Mouse (Mus musculus): ENCODE measurements around the gene Prepl. TPM values are rescaled to one million over a fixed set of nuclear protein-coding genes. Genes with fewer than 3 reads are reported as not detected.

Prepl gene
- polyA plus RNA-seq (2016; fragmentation: Nextera tagmentation; extraction: Ambion mirVana), result 56.3 and 61.6 TPM in 2 replicates

DNA sequence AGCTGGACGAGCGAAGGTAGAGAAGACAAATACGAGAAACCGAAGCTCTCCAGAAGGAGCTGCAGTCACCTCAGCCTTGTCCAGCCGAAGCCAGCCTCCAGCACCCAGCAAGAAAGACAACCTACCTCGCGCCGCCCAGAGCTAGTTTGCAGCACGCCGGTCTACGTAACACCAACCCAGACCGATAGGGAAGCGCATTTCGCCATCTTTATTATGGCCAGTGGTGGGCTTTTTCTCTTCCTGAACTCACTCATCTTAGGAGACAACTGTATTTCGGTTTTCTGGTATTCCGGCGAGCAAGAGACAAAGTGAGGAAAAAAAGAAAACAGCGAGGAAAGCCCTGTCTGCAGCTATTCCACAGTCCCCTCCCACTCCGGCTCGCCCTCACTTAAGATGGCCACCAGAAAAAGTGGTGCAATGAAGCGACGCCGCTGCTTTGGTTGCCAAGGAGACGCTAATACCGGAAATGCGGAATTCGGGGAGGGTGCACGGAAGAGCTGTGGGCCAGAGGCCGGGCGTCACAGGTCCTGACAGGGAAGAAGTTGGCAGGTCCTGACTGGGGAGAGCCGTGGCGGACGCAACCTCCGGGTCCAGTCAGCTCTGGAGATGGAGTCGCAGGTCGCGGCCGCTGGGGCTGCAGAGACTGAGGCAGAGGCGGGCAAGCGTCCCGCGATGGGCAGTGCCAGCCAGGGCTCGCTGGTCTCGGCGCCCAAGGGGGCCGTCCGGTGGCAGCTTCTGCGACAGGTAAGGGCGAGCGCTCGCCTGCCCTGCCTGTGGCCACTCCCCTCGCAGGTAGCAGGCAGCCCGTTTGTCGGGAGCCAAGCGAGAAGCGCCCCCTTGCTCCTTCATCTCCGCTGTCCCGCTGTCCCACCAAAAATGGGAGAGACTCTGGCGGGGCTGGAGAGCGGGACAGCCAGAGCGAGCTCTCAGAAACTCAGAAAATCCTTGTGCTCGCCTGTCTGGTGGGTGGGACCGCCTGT is at the start of gene Prepl, which contains the start of gene Camkmt:
Gene Prepl, minus strand, starts transcription at position 122 of the 980 bp plus-strand sequence.
Gene Camkmt, plus strand, starts transcription at position 433 of the 980 bp plus-strand sequence.
- ATAC-seq (ENCODE audit: low FRiP score, low read depth), result peak; percentile 98
- WGBS, result under 1% methylated on average over 60 of the region's 63 CpGs

DNA sequence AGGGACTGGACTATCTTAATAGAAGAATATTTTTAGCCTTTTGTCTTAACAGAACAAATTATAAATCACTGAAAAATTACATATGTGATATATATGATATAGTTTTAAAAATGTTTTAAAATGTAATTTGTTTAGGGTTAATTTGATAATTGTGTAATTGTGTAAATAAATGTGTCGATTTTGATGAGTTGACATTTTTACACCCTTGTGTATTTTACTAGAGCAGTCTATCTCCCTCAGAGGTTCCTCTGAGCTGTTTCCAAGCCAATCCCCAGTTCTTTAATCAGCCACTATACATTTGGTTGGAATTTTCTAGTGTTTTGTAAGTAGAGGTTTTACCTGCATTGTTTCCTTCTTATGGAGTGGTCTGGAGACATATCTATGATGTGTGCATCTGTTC is 48.4 kb upstream of the Prepl start:
- H3K27me3 ChIP-seq, result no peaks in the 10 kb centered on the region
- no peaks in the 10 kb centered on the region for H3K36me3 ChIP-seq
- no peaks in the 10 kb centered on the region for H3K9me3 ChIP-seq
- H3K4me3 ChIP-seq, result no peak overlapping the region
- H3K4me1 ChIP-seq, result peaks cover 9% of the 10 kb centered on the region
- WGBS, result 94% methylated on average over 1 of the region's 1 CpGs
- H3K27ac ChIP-seq (replicated peaks), result no peak overlapping the region
- no peak overlapping the region for H3K9ac ChIP-seq (replicated peaks)
- no peak overlapping the region for H3K4me2 ChIP-seq (replicated peaks)
- no peak for ATAC-seq (ENCODE audit: low FRiP score, low read depth)

More for the DNA sequence above, at the start of gene Prepl, which contains the start of gene Camkmt:
- Histone ChIP-seq H3K4me3 (peak within 1 kb of the TSS; percentile 89), H3K9ac (replicated peaks) (peak within 1 kb of the TSS; percentile 78), H3K4me2 (replicated peaks) (peak within 1 kb of the TSS; percentile 83), H3K27ac (replicated peaks) (peak within 1 kb of the TSS; percentile 86), H3K4me1 (peaks cover 16% of the 10 kb centered on the region), H3K9me3 (no peaks in the 10 kb centered on the region), H3K36me3 (no peaks in the 10 kb centered on the region), H3K27me3 (no peaks in the 10 kb centered on the region)

DNA sequence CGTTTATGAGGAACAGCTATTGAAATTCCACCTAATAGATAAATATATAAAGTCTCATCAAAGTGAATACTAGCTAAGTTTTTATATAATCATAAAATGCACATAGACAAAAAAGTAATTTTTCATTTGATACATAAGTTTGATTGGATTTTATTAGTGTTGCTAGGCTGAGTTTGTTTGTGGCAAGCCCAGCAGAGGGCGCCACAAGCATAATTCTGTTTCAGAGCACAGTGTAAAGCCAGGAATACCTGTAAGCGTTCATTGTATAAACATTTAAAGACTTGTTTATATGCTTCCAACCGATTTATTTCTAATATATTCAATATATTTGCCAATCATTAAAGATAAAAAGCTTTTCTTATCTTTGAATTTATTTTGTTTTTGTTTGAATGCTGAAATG is 26.6 kb upstream of the Prepl start:
- H3K4me2 ChIP-seq (replicated peaks), result no peak overlapping the region
- H3K36me3 ChIP-seq, result no peaks in the 10 kb centered on the region
- ATAC-seq (ENCODE audit: low FRiP score, low read depth), result no peak
- H3K27ac ChIP-seq (replicated peaks), result no peak overlapping the region
- H3K4me1 ChIP-seq, result peaks cover 3% of the 10 kb centered on the region; the same call in 1 of the 2 replicates
- no peak overlapping the region for H3K4me3 ChIP-seq
- H3K27me3 ChIP-seq, result no peaks in the 10 kb centered on the region
- H3K9ac ChIP-seq (replicated peaks), result no peak overlapping the region
- 31% methylated on average over 4 of the region's 4 CpGs for WGBS
- H3K9me3 ChIP-seq, result no peaks in the 10 kb centered on the region

DNA sequence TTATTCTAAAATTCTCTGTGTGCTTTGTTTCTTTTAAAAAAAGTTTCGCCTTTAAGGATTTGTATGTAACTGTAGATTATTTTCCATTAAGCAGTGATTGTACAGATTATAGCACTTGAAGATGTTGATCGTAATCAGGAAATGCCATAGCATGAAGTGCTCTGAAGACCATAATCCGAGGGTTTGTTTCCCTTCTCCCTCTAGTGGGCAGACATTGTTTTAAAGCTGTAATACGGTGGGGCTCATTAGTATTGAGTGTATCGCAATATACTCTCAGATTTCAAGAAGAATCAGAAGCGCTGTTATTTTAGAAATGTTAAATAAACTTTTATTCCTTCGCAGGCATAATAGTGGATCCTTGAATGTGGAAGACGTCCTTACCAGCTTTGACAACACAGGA is 23.4 kb upstream of the Prepl start:
- H3K4me2 ChIP-seq (replicated peaks), result no peak overlapping the region
- H3K36me3 ChIP-seq, result no peaks in the 10 kb centered on the region
- no peaks in the 10 kb centered on the region for H3K27me3 ChIP-seq
- H3K27ac ChIP-seq (replicated peaks), result no peak overlapping the region
- no peak overlapping the region for H3K4me3 ChIP-seq
- no peak overlapping the region for H3K9ac ChIP-seq (replicated peaks)
- peaks cover 3% of the 10 kb centered on the region; the same call in 1 of the 2 replicates for H3K4me1 ChIP-seq
- H3K9me3 ChIP-seq, result no peaks in the 10 kb centered on the region
- ATAC-seq (ENCODE audit: low FRiP score, low read depth), result no peak
- WGBS, result 85% methylated on average over 8 of the region's 8 CpGs

DNA sequence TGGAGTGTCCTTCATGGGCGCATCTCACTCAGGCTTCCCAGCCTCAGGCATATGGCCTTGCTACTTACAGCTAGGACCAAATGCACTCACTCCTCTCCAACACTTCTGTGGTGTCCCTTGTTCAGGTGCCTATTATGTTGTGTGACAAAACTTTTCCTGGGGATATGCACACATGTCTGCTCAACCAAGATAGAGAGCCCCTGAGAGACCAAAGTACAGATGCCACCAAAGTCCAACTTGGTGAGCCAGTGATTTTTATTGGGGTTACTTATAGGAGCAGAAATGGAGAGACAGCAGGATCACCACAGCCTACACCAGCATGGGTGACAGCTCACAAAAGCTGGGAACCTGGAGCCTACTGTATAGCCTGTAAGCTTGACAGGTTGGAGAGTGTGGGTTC is 20.6 kb upstream of the Prepl start:
- H3K27ac ChIP-seq (replicated peaks), result no peak overlapping the region
- no peaks in the 10 kb centered on the region for H3K9me3 ChIP-seq
- no peak overlapping the region for H3K4me2 ChIP-seq (replicated peaks)
- 95% methylated on average over 1 of the region's 1 CpGs for WGBS
- no peaks in the 10 kb centered on the region for H3K4me1 ChIP-seq
- H3K27me3 ChIP-seq, result no peaks in the 10 kb centered on the region
- no peak overlapping the region for H3K4me3 ChIP-seq
- no peak for ATAC-seq (ENCODE audit: low FRiP score, low read depth)
- no peak overlapping the region for H3K9ac ChIP-seq (replicated peaks)
- no peaks in the 10 kb centered on the region for H3K36me3 ChIP-seq

DNA sequence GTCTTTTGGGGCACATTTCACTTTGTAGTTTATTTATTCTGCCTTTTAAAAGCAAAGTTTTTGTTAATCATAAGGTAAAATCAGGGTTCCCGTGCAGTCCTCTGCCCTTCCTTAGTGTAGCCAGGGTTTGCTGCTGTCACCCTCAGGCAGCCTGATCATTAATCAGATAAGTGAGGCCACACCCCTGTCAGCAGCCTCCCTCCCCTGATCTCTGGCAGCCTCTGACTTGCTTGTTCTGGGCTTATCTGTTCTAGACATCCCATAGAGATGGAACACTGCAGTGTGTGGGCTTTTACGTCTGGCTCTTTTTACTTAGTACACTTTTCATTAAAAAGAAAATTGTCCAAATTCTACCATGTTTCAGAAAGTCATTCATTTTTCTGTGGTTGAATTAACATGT is 13.3 kb upstream of the Prepl start:
- Histone ChIP-seq H3K4me3 (no peak overlapping the region), H3K36me3 (peaks cover 10% of the 10 kb centered on the region), H3K4me2 (replicated peaks) (no peak overlapping the region), H3K9me3 (peaks cover 7% of the 10 kb centered on the region; the same call in 1 of the 2 replicates), H3K4me1 (0 out of 2 replicates have a peak, but pooled peaks cover 2% of the 10 kb centered on the region), H3K27me3 (no peaks in the 10 kb centered on the region), H3K9ac (replicated peaks) (no peak overlapping the region), H3K27ac (replicated peaks) (no peak overlapping the region)
- ATAC-seq (ENCODE audit: low FRiP score, low read depth), result no peak
- 66% methylated on average over 2 of the region's 2 CpGs for WGBS

DNA sequence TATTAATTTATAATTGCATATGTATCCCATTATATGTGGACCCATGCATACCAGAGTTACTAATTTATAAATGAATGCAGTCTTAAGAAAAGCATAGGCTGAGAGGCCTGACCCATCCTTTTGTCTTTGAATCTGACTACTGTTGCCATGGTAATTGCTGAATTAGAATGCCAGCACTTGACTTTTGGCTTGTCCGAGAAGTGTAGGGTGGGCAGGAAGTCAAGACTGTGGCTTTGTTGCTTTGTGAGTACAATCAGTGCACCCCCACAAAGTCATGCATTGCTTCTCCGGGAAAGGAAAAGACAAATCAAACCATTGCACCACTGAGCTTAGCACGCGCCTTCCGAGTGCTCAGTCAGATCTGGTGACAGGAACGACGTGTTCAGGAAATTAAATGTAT is 11.7 kb upstream of the Prepl start:
- H3K4me3 ChIP-seq, result no peak overlapping the region
- no peak overlapping the region for H3K27ac ChIP-seq (replicated peaks)
- no peaks in the 10 kb centered on the region for H3K27me3 ChIP-seq
- peaks cover 12% of the 10 kb centered on the region; the same call in 1 of the 2 replicates for H3K9me3 ChIP-seq
- WGBS, result 63% methylated on average over 7 of the region's 7 CpGs
- no peak for ATAC-seq (ENCODE audit: low FRiP score, low read depth)
- peaks cover 22% of the 10 kb centered on the region for H3K36me3 ChIP-seq
- H3K4me2 ChIP-seq (replicated peaks), result no peak overlapping the region
- no peak overlapping the region for H3K9ac ChIP-seq (replicated peaks)
- H3K4me1 ChIP-seq, result 0 out of 2 replicates have a peak, but pooled peaks cover 2% of the 10 kb centered on the region

DNA sequence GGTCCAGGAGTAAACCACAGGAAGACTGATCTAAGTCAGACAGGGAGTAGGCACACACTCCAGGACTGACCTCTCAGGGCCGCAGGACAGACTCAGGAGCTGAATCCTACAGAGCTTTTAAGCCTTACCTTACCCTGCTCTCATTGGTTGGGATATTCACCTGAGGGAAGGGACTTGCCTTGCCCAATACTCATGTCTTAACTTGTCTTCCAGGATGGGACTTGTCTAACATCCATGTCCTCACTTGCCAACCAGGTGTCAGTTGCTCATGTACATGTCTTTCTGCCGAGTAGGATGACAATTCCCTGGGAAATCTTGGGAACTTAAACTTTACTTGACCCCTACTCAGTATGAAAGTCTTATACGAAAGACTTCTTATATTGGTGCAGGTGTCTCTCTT is 10.2 kb upstream of the Prepl start:
- no peaks in the 10 kb centered on the region for H3K27me3 ChIP-seq
- no peak for ATAC-seq (ENCODE audit: low FRiP score, low read depth)
- WGBS, result 93% methylated on average over 3 of the region's 3 CpGs

DNA sequence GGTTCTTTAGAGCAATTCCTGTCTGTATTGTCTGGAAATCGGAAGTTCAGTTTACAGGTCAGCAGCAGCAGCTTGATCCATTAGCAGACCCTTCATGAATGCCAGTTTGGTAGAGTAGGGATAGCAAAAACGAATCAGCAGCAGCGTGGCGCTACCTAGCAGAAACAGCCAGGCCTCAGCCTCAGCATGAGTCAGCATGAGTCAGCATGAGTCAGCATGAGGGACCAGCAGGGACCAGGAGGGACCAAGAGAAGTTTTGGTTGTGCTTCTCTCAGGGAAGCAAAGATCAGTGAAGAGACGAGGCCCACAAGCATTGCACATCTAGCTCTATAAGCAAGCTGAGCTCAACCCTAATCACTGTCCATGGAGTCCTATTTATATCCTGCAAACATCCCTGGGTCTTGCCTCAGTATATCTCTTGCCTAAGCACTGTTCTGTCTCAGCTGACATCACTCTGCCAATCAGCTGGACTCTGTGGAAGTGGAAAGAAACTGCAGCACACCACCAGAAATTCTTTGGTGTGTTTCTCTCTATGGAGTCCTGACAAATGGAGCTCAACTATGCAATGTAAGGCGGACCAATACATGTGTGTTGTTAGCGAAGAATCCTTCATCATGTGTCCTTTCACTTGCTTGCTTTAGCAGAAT is 8.8 kb upstream of the Prepl start:
- no peak overlapping the region for H3K4me2 ChIP-seq (replicated peaks)
- H3K27me3 ChIP-seq, result no peaks in the 10 kb centered on the region
- H3K4me3 ChIP-seq, result no peak overlapping the region
- no peak overlapping the region for H3K9ac ChIP-seq (replicated peaks)
- 96% methylated on average over 7 of the region's 7 CpGs for WGBS
- H3K36me3 ChIP-seq, result peaks cover 22% of the 10 kb centered on the region
- ATAC-seq (ENCODE audit: low FRiP score, low read depth), result no peak
- peaks cover 12% of the 10 kb centered on the region; the same call in 1 of the 2 replicates for H3K9me3 ChIP-seq
- H3K27ac ChIP-seq (replicated peaks), result no peak overlapping the region
- H3K4me1 ChIP-seq, result 0 out of 2 replicates have a peak, but pooled peaks cover 2% of the 10 kb centered on the region

More for the DNA sequence above, 10.2 kb upstream of the Prepl start:
- H3K9ac ChIP-seq (replicated peaks), result no peak overlapping the region
- H3K27ac ChIP-seq (replicated peaks), result no peak overlapping the region
- peaks cover 12% of the 10 kb centered on the region; the same call in 1 of the 2 replicates for H3K9me3 ChIP-seq
- no peak overlapping the region for H3K4me2 ChIP-seq (replicated peaks)
- peaks cover 22% of the 10 kb centered on the region for H3K36me3 ChIP-seq
- H3K4me3 ChIP-seq, result no peak overlapping the region
- H3K4me1 ChIP-seq, result 0 out of 2 replicates have a peak, but pooled peaks cover 2% of the 10 kb centered on the region

DNA sequence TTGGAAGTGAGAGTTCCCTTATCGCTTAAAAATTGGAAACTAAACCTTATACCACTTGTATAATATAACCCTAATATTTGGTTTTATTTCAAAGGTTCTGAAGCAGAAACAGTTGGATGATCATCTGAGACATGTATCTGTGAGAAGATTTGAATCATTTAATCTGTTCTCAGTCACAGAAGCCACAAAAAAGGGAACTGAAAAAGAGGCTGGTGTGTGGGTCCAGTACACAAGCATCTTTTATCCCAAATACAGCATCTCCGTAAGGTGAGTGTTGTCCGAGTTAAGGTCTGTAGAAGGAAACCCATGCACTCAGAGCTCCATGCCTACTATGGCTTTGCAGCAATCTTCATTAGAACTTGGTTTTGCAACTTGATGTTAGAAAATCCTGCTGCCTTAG is 6.4 kb upstream of the Prepl start:
- H3K4me3 ChIP-seq, result no peak overlapping the region
- no peak for ATAC-seq (ENCODE audit: low FRiP score, low read depth)
- H3K9me3 ChIP-seq, result peaks cover 12% of the 10 kb centered on the region; the same call in 1 of the 2 replicates
- no peak overlapping the region for H3K4me2 ChIP-seq (replicated peaks)
- peaks cover 22% of the 10 kb centered on the region for H3K36me3 ChIP-seq
- no peak overlapping the region for H3K27ac ChIP-seq (replicated peaks)
- 95% methylated on average over 3 of the region's 3 CpGs for WGBS
- H3K4me1 ChIP-seq, result peaks cover 3% of the 10 kb centered on the region
- H3K9ac ChIP-seq (replicated peaks), result no peak overlapping the region
- no peaks in the 10 kb centered on the region for H3K27me3 ChIP-seq

DNA sequence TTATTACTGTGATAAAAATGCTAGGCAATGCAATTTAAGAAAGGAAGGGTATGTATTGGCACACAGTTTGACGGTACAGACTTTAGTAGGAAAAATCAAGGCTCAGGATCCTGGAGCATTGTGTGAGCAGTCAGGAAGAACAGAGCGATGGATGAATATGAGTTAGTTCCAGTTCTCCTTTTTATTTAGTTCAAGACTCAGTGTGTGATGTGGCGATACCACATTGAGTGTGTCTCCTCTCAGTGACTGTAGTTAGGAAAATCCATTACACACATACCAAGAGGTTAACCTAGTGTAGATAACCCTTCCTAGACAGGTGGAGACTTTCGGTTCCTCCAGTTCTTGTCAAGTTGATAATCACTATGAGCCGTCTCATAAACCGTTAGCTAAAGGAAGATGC is 1.7 kb upstream of the Prepl start:
- ATAC-seq (ENCODE audit: low FRiP score, low read depth), result no peak
- WGBS, result 92% methylated on average over 6 of the region's 6 CpGs
- H3K4me3 ChIP-seq, result peak overlapping the region; percentile 89; the same call in 1 of the 2 replicates

More for the DNA sequence above, 1.7 kb upstream of the Prepl start:
- Histone ChIP-seq H3K4me1 (peaks cover 16% of the 10 kb centered on the region), H3K27me3 (no peaks in the 10 kb centered on the region), H3K27ac (replicated peaks) (no peak overlapping the region), H3K4me2 (replicated peaks) (peak overlapping the region; percentile 83; the same call in 1 of the 2 replicates), H3K36me3 (no peaks in the 10 kb centered on the region), H3K9ac (replicated peaks) (no peak overlapping the region), H3K9me3 (no peaks in the 10 kb centered on the region)
